Mouse (Mus musculus) forebrain, embryonic 11.5 days (tissue): ENCODE measurements at regions not wholly inside any gene's neighbourhood (a gene's known extent, or its start where the extent isn't known, plus 50 kb on each side); places are given as distances from the start of the nearest gene placed in this dataset.

ENCODE experiments used
- ATAC-seq: fragments of 200-750 bp; cut with Nextera tagmentation; replicated peaks from 2 replicates; pipeline ENCODE4 v1.8.0; 2017; ENCODE audit warnings: moderate TSS enrichment; ENCODE audit not compliant: low FRiP score
- DNase-seq: peaks from one replicate; pipeline ENCODE4 v3.0.0-alpha.2; 2017; ENCODE audit warnings: low spot score
- H3K27ac ChIP-seq: fragments of 300-500 bp; sonication (generic); 2 replicates; pipeline ENCODE4 v1.5.1; 2014; ENCODE audit warnings: low read depth, low read length
- H3K27me3 ChIP-seq: fragments of 300-500 bp; sonication (generic); 2 replicates; pipeline ENCODE4 v1.6.1; 2014; ENCODE audit warnings: mild to moderate bottlenecking, low read length, mixed read lengths; ENCODE audit not compliant: control insufficient read depth, insufficient read depth
- H3K36me3 ChIP-seq: fragments of 300-500 bp; sonication (generic); 2 replicates; pipeline ENCODE4 v1.6.1; 2014; ENCODE audit warnings: mild to moderate bottlenecking, low read length, moderate library complexity, mixed read lengths; ENCODE audit not compliant: control insufficient read depth, insufficient read depth
- H3K4me1 ChIP-seq: fragments of 300-500 bp; sonication (generic); replicated peaks from 2 replicates; pipeline ENCODE4 v1.6.1; 2014; ENCODE audit warnings: low read length, mixed read lengths; ENCODE audit not compliant: control insufficient read depth, insufficient read depth
- H3K4me2 ChIP-seq: fragments of 300-500 bp; sonication (generic); 2 replicates; pipeline ENCODE4 v1.6.1; 2014; ENCODE audit warnings: low read depth, mild to moderate bottlenecking, low read length, moderate library complexity, mixed read lengths; ENCODE audit not compliant: severe bottlenecking
- H3K4me3 ChIP-seq: fragments of 300-500 bp; sonication (generic); 2 replicates; pipeline ENCODE4 v1.5.1; 2014; ENCODE audit warnings: low read depth, low read length
- H3K9ac ChIP-seq: fragments of 300-500 bp; sonication (generic); 2 replicates; pipeline ENCODE4 v1.6.1; 2014; ENCODE audit warnings: low read length
- H3K9me3 ChIP-seq: fragments of 300-500 bp; sonication (generic); 2 replicates; pipeline ENCODE4 v1.6.1; 2016; ENCODE audit warnings: low read length, mixed read lengths; ENCODE audit not compliant: control insufficient read depth
- WGBS: fragments of 180-500 bp; shearing (Covaris S2); extraction: QIAGEN DNeasy Blood & Tissue Kit; methylation state at CpG from one replicate; pipeline ENCODE4 v1.1.7; 2014; 5-methylcytosine and 5-hydroxymethylcytosine counted together

DNA sequence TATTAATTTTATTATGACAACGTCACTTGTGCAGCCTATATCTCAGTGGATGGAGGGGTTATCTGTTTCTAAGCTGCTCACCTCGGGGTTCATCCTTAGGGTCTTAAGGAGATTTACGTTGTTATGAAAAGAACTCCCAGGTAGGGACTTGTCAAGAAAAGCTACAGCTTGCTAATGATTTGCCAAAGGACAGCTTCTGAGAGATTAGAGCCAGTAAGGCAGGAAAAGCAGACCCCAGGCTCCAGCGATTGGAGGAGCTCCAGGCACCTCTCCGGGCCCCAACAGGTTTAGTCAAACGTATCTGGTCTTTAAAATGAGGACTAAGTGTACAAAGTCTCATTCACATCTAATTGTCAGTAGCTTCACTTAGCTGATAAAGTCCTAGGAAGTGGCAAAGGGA lies 59.8 kb upstream of the Lpar1 start:
- H3K27ac ChIP-seq = no peak overlapping the region
- H3K27me3 ChIP-seq = no peaks in the 10 kb centered on the region
- no peak overlapping the region for H3K4me2 ChIP-seq
- no peak overlapping the region for H3K9ac ChIP-seq
- no peaks in the 10 kb centered on the region for H3K4me1 ChIP-seq
- WGBS = 38% methylated on average over 6 of the region's 6 CpGs
- ATAC-seq (no peak), DNase-seq (no peak)
- H3K36me3 ChIP-seq = no peaks in the 10 kb centered on the region
- no peak overlapping the region for H3K4me3 ChIP-seq
- H3K9me3 ChIP-seq = no peaks in the 10 kb centered on the region

DNA sequence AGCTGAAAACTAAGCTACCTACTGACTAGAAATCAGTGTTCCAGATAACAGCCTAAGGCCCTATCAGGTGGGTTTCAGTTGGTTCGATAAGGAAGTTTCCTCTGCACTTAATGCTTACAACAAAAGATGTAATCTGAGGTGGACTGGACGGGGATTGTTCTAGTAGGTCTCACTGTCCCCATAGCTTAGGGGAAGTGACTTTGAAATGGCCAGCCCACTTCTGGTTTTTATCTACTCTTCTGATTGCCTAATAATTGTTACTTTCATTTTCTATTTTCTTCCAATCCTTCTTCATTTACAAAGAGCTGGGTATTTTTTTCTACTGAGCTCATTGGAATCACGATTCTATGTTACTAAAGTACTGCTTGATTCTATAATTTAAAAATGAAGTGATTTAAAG lies 59.3 kb upstream of the Lpar1 start:
- ATAC-seq (no peak), DNase-seq (no peak)

DNA sequence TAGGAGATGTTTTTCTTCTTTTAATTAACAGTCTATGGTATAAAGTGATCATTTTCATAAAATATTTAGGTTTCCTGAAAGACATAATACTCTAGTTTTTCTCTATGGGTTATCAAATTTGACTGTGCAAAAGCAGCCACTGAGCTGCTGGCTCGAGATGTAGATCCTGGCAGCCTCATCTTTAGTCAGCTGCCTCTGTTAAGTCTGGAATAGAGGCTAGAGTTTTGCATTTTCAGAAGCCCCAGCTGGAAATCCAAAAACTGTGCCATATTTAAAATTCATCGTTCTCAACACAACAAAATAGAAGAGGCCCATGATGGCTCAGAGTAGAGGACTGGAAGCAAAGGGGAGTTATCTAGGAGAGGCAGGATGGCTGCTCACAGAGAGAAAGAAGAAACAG lies 53.8 kb upstream of the Lpar1 start:
- H3K4me1 ChIP-seq = no peaks in the 10 kb centered on the region
- no peaks in the 10 kb centered on the region for H3K36me3 ChIP-seq
- WGBS = 89% methylated on average over 2 of the region's 2 CpGs
- no peak for DNase-seq
- no peak overlapping the region for H3K9ac ChIP-seq
- H3K4me3 ChIP-seq = no peak overlapping the region
- H3K27me3 ChIP-seq = no peaks in the 10 kb centered on the region
- H3K9me3 ChIP-seq = no peaks in the 10 kb centered on the region
- no peak overlapping the region for H3K4me2 ChIP-seq
- ATAC-seq = no peak
- H3K27ac ChIP-seq = no peak overlapping the region

More for the DNA sequence above, 59.3 kb upstream of the Lpar1 start:
- no peaks in the 10 kb centered on the region for H3K36me3 ChIP-seq
- no peak overlapping the region for H3K4me2 ChIP-seq
- no peaks in the 10 kb centered on the region for H3K4me1 ChIP-seq
- no peaks in the 10 kb centered on the region for H3K27me3 ChIP-seq
- H3K4me3 ChIP-seq = no peak overlapping the region
- H3K9ac ChIP-seq = no peak overlapping the region
- WGBS = 83% methylated on average over 3 of the region's 3 CpGs
- H3K9me3 ChIP-seq = no peaks in the 10 kb centered on the region
- H3K27ac ChIP-seq = no peak overlapping the region

DNA sequence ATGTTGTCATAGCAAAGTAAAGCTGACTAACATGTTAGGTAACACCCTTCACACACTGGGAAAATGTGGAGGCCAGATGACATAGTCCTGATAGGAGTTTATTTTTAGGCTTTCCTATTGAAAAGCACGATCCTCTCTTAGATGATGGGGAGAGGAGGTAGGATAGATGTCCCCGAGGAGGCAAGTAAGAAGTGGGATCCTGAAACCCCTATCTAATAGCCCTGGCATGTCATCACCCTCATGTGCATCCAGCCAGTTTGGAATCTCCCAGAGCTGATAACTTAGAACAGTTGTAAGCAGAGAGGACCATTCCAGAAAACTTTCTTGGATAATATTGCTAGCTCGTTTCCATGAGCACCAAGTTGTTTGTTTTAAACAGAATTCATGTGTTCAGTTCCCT lies 52.2 kb upstream of the Lpar1 start:
- Histone ChIP-seq H3K9ac (no peak overlapping the region), H3K4me3 (no peak overlapping the region), H3K4me2 (no peak overlapping the region), H3K4me1 (no peaks in the 10 kb centered on the region), H3K9me3 (no peaks in the 10 kb centered on the region), H3K27me3 (no peaks in the 10 kb centered on the region), H3K27ac (no peak overlapping the region), H3K36me3 (no peaks in the 10 kb centered on the region)
- no peak for DNase-seq
- no peak for ATAC-seq
- WGBS = 88% methylated on average over 3 of the region's 3 CpGs
